Mouse (Mus musculus) intestine, postnatal 0 days (tissue): ENCODE results near the gene Npffr2. TPM values are rescaled to one million over a fixed set of nuclear protein-coding genes. Genes with fewer than 3 reads are reported as not detected.

Source experiments
- ATAC-seq: fragments of 200-750 bp; cut with Nextera tagmentation; 2 replicates; pipeline ENCODE4 v1.8.0; 2017; ENCODE audit warnings: mild to moderate bottlenecking, moderate TSS enrichment, moderate library complexity
- H3K27ac ChIP-seq: fragments of 300-500 bp; sonication (generic); 2 replicates; pipeline ENCODE4 v1.5.1; 2014; ENCODE audit warnings: mild to moderate bottlenecking, low read depth, low read length, moderate library complexity
- H3K27me3 ChIP-seq: fragments of 300-500 bp; sonication (generic); replicated peaks from 2 replicates; pipeline ENCODE4 v1.6.1; 2014; ENCODE audit warnings: low read length, mixed read lengths; ENCODE audit not compliant: control insufficient read depth, insufficient read depth
- H3K36me3 ChIP-seq: fragments of 300-500 bp; sonication (generic); 2 replicates; pipeline ENCODE4 v1.6.1; 2014; ENCODE audit warnings: mild to moderate bottlenecking, moderate library complexity; ENCODE audit not compliant: control insufficient read depth, insufficient read depth
- H3K4me1 ChIP-seq: fragments of 300-500 bp; sonication (generic); replicated peaks from 2 replicates; pipeline ENCODE4 v1.6.1; 2014; ENCODE audit warnings: antibody characterized with exemption, low read length, mixed read lengths; ENCODE audit not compliant: control insufficient read depth, insufficient read depth
- H3K4me2 ChIP-seq: fragments of 300-500 bp; sonication (generic); replicated peaks from 2 replicates; pipeline ENCODE4 v1.6.1; 2014; ENCODE audit warnings: low read depth, mild to moderate bottlenecking, moderate library complexity
- H3K4me3 ChIP-seq: fragments of 300-500 bp; sonication (generic); 2 replicates; pipeline ENCODE4 v1.5.1; 2014; ENCODE audit warnings: low read depth, low read length
- H3K9ac ChIP-seq: fragments of 300-500 bp; sonication (generic); 2 replicates; pipeline ENCODE4 v1.6.1; 2014; ENCODE audit warnings: mild to moderate bottlenecking, low read depth, low read length
- H3K9me3 ChIP-seq: fragments of 300-500 bp; sonication (generic); 2 replicates; pipeline ENCODE4 v1.6.1; 2016; ENCODE audit warnings: mixed run types; ENCODE audit not compliant: control insufficient read depth
- CTCF ChIP-seq: sonication (generic); IDR thresholded peaks from 2 replicates; pipeline ENCODE4 v1.5.1; 2016; ENCODE audit warnings: low read depth, mild to moderate bottlenecking, control low read depth, antibody characterized with exemption, moderate library complexity
- WGBS: fragments of 180-500 bp; shearing (Covaris S2); extraction: QIAGEN DNeasy Blood & Tissue Kit; methylation state at CpG from one replicate; pipeline ENCODE4 v1.1.7; 2014; 5-methylcytosine and 5-hydroxymethylcytosine counted together
- polyA plus RNA-seq: library from polyadenylated mRNA; unstranded; fragments of >200 nt; fragmentation: Nextera tagmentation; extraction: Ambion mirVana; gene quantifications from 2 replicates; pipeline ENCODE4 v1.2.1, GENCODE M21; 2015

The Npffr2 gene
- polyA plus RNA-seq, 1 experiment from 2014 or later: not detected

DNA sequence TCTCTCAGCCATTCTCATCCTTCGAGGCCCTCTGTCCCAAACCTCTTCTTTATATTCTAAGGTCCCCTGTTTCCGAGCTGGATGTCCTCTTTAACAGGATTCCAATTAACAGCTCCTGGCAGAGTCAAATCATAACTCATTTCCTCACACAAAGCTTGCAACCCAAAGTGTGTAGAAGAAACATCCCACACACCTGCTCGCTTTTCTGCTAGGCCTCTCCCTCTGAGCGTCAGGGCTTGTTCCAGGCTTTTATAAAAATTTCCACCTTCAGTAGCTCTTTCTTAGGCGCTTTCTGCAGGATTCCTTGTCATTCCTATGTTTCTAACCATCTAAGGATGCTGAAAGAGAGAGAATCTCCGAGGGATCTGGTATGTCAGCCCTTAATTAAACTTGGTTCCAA lies 85.0 kb downstream of the Npffr2 start:
- TF ChIP-seq CTCF: no peak
- no peak for ATAC-seq
- WGBS: 80% methylated on average over 6 of the region's 6 CpGs
- no peaks in the 10 kb centered on the region for H3K9me3 ChIP-seq
- H3K4me3 ChIP-seq: no peak overlapping the region
- H3K27me3 ChIP-seq: no peaks in the 10 kb centered on the region
- no peaks in the 10 kb centered on the region for H3K4me1 ChIP-seq
- no peaks in the 10 kb centered on the region for H3K36me3 ChIP-seq
- H3K9ac ChIP-seq: no peak overlapping the region
- no peak overlapping the region for H3K4me2 ChIP-seq
- no peak overlapping the region for H3K27ac ChIP-seq

GRCm38 (mm10) chr5:89631599-89631998 lies 104.4 kb downstream of the Npffr2 start:
- WGBS: 65% methylated on average over 1 of the region's 1 CpGs
- Histone ChIP-seq H3K36me3 (no peaks in the 10 kb centered on the region), H3K4me3 (no peak overlapping the region), H3K27me3 (no peaks in the 10 kb centered on the region), H3K4me1 (no peaks in the 10 kb centered on the region), H3K4me2 (no peak overlapping the region), H3K9ac (no peak overlapping the region), H3K27ac (no peak overlapping the region), H3K9me3 (no peaks in the 10 kb centered on the region)
- ATAC-seq: no peak
- TF ChIP-seq CTCF: no peak

Other genes starting within 250 kb of the Npffr2 start
- 1.6 and 3.0 TPM in 2 replicates for gene Gc, start 69.5 kb upstream of the Npffr2 start, polyA plus RNA-seq